Mouse (Mus musculus) liver, embryonic 14.5 days (tissue): ENCODE data around the gene Apbb2.

Experiments used
- CTCF ChIP-seq: IDR thresholded peaks from 2 replicates; pipeline ENCODE4 v1.5.1; 2016; ENCODE audit warnings: antibody characterized with exemption, low read depth, control low read depth
- EP300 ChIP-seq: IDR thresholded peaks from 2 replicates; pipeline ENCODE4 v1.6.1; 2016; ENCODE audit warnings: antibody characterized with exemption, low read depth

GRCm38 (mm10) chr5:66300576-66300975 is 318.0 kb downstream of the Apbb2 start:
- TF ChIP-seq EP300 = no peak
- no peak for TF ChIP-seq CTCF
